In the genomic region with DNA sequence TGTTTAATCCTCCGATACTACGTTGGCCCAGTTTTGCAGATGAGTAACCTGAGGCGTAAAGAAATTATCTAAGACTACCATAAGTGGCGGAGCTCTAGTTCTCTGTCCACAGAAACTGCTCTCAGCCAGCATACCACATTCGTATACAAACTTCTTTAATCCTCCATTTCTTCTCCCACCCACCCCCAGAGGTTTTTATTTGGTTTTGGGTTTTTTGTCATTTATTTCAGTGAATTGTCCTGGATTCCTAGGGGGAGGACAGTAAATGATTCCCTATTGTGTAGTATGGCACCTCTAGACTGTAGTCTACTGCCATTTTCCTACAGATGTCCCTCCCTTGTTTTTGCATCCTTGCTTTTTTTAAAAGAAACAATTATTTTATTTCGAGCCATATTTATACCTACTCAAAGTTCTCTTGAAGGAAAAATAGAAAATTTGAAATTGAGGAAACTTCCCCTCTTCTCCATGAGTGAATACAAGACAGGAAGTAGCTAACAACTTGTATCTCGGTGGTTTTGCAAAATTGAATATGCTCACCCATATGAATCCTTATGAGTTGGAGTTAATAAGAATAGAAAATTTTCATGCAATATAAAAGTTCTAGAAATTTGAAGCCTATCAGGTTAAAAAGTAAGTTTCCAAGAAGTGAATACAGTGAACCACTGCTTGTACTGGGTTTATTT, we compare ENCODE assay signal across 8 mouse cellular contexts. TPM values are rescaled to one million over a fixed set of nuclear protein-coding genes. Genes with fewer than 3 reads are reported as not detected.
DNase-seq lines count a peak whose midpoint lies in the region; ATAC-seq and TF ChIP-seq lines count a peak whose summit lies in the region.

No protein-coding gene starts in this region.

- H3K9me3 ChIP-seq in hindbrain, embryonic 12.5 days (replicated peaks), result no peaks in the 10 kb centered on the region
- H3K9me3 ChIP-seq in midbrain, embryonic 14.5 days (ENCODE audit: control insufficient read depth, low read length), result no peaks in the 10 kb centered on the region

- intact Hi-C loops in left cerebral cortex, adult 2 months (cut with DNase I), result loop anchor here (1.0 to 10.0 kb wide), 2 partner anchors 109 to 1711 kb away; partner anchors contain the start of gene Cdk13
- intact Hi-C loops in left cerebral cortex, postnatal 4 days (cut with DNase I), result no loop called here

- 0 out of 2 replicates have a peak, but pooled peaks cover 3% of the 10 kb centered on the region for H3K4me1 ChIP-seq in hindbrain, embryonic 12.5 days
- peaks cover 5% of the 10 kb centered on the region for H3K4me1 ChIP-seq in midbrain, embryonic 14.5 days (ENCODE audit: control insufficient read depth, insufficient read depth, low read length)

- no peak for TF ChIP-seq CTCF in left cerebral cortex, adult 2 months (IDR thresholded peaks at IDR 0.05)

- H3K9ac ChIP-seq in hindbrain, embryonic 12.5 days, result peak overlapping the region; percentile 91
- peak overlapping the region; percentile 83 for H3K9ac ChIP-seq in midbrain, embryonic 14.5 days (replicated peaks; ENCODE audit: low read length)

- H3K4me2 ChIP-seq in hindbrain, embryonic 12.5 days (replicated peaks), result peak overlapping the region; percentile 81
- H3K4me2 ChIP-seq in midbrain, embryonic 14.5 days (ENCODE audit: low read length), result peak overlapping the region; percentile 78

- DNase-seq in left cerebral cortex, adult 2 months (ENCODE audit: extremely low spot score in 1 of 2, low spot score in 2 of 2), result no peak
- DNase-seq in left cerebral cortex, postnatal 4 days, result no peak
- peak; percentile 25 for DNase-seq in brain, adult 2 months (ENCODE audit: low read depth, low spot score)
- DNase-seq in midbrain, embryonic 14.5 days, result peak; percentile 4
- no peak for DNase-seq in spleen, adult 12 weeks (ENCODE audit: low spot score)
- no peak for DNase-seq in testis, postnatal 14 days (ENCODE audit: low spot score)
- no peak for DNase-seq in spleen, postnatal 36 days (ENCODE audit: low spot score in 2 of 2)

- no peak for ATAC-seq in hindbrain, embryonic 12.5 days (ENCODE audit: low FRiP score)
- ATAC-seq in midbrain, embryonic 14.5 days (ENCODE audit: low FRiP score, low TSS enrichment), result no peak

- H3K36me3 ChIP-seq in hindbrain, embryonic 12.5 days, result no peaks in the 10 kb centered on the region
- H3K36me3 ChIP-seq in midbrain, embryonic 14.5 days (ENCODE audit: control insufficient read depth, insufficient read depth, low read length), result no peaks in the 10 kb centered on the region

- H3K27ac ChIP-seq in left cerebral cortex, adult 2 months, result peak overlapping the region; percentile 96; the same call in 1 of the 2 replicates
- H3K27ac ChIP-seq in hindbrain, embryonic 12.5 days, result peak overlapping the region; percentile 93
- H3K27ac ChIP-seq in midbrain, embryonic 14.5 days (replicated peaks; ENCODE audit: low read depth, low read length), result peak overlapping the region; percentile 89; the same call in 1 of the 2 replicates

- H3K4me3 ChIP-seq in left cerebral cortex, adult 2 months, result peak overlapping the region; percentile 78
- H3K4me3 ChIP-seq in hindbrain, embryonic 12.5 days, result peak overlapping the region; percentile 85
- H3K4me3 ChIP-seq in midbrain, embryonic 14.5 days (replicated peaks; ENCODE audit: low read depth, low read length), result peak overlapping the region; percentile 73

- WGBS in hindbrain, embryonic 12.5 days, result 17% methylated on average over 7 of the region's 7 CpGs
- WGBS in midbrain, embryonic 14.5 days, result 18% methylated on average over 7 of the region's 7 CpGs

- no peaks in the 10 kb centered on the region for H3K27me3 ChIP-seq in hindbrain, embryonic 12.5 days
- no peaks in the 10 kb centered on the region for H3K27me3 ChIP-seq in midbrain, embryonic 14.5 days (ENCODE audit: control insufficient read depth, insufficient read depth, low read length)

RNA-seq across cellular contexts. Expression of gene Sugct, which starts 0.7 kb away (rescaled TPM):
- total RNA-seq in left cerebral cortex, adult 2 months (2021), result 1 to 10 TPM; 2.1 to 3.0 TPM
- total RNA-seq in left cerebral cortex, postnatal 4 days (2021), result under 1 TPM; 0.87 to 0.96 TPM
- 4.6 and 6.2 TPM in 2 replicates for polyA plus RNA-seq in hindbrain, embryonic 12.5 days (2016; fragmentation: Nextera tagmentation; extraction: Ambion mirVana)
- 1.9 and 2.1 TPM in 2 replicates for polyA plus RNA-seq in midbrain, embryonic 14.5 days (2014; fragmentation: Nextera tagmentation; extraction: Ambion mirVana)

RNA-seq across cellular contexts. Expression of gene Mplkip, which starts 1.0 kb away (rescaled TPM):
- 10 to 100 TPM; 11.8 to 14.1 TPM for total RNA-seq in left cerebral cortex, adult 2 months (2021)
- 10 to 100 TPM; 23.0 to 24.8 TPM for total RNA-seq in left cerebral cortex, postnatal 4 days (2021)
- polyA plus RNA-seq in hindbrain, embryonic 12.5 days (2016; fragmentation: Nextera tagmentation; extraction: Ambion mirVana), result 49.5 and 54.7 TPM in 2 replicates
- 49.3 and 51.7 TPM in 2 replicates for polyA plus RNA-seq in midbrain, embryonic 14.5 days (2014; fragmentation: Nextera tagmentation; extraction: Ambion mirVana)

Comparison
In these comparisons a context has a peak if more than half of its experiments do, and no peak if none do; other contexts are left out.
1. DNase-seq: peak in brain, adult 2 months (single experiment) and midbrain, embryonic 14.5 days (single experiment); none in left cerebral cortex, adult 2 months (0 of 2), left cerebral cortex, postnatal 4 days (single experiment), spleen, adult 12 weeks (single experiment), testis, postnatal 14 days (single experiment) and spleen, postnatal 36 days (0 of 2).
2. Peak in every context shown above with its lines, with median percentiles within 50 percentile points of each other: H3K27ac ChIP-seq and H3K4me3 ChIP-seq.